Mouse (Mus musculus): Measurements from ENCODE around the gene Vmp1.

The Vmp1 gene

GRCm38 (mm10) chr11:86653446-86653845 lies 30.2 kb downstream of the Vmp1 start:
- ChIA-PET CTCF (interaction anchor here (0.5 to 2.4 kb wide), 87 partner anchors 9 to 611 kb away, joined by 3 to 20 read pairs (median 3); partner anchors contain the start of genes Ptrh2 (in 3 of the 4), Rps6kb1 (in 3 of the 4), Tubd1 (in 3 of the 4) and Vmp1 (in 3 of the 4)), POLR2A (interaction anchor here (0.6 to 2.2 kb wide), 20 partner anchors 10 to 809 kb away, joined by 3 to 14 read pairs (median 4); partner anchors contain the start of genes Rps6kb1 (in 2 of the 4), Cltc (in 1 of the 4), Ptrh2 (in 1 of the 4) and Tubd1 (in 1 of the 4))

GRCm38 (mm10) chr11:86652578-86652979 lies 31.1 kb downstream of the Vmp1 start:
- CTCF ChIA-PET: interaction anchor here (0.7 to 2.4 kb wide), 21 partner anchors 12 to 1834 kb away, joined by 3 to 20 read pairs (median 4); partner anchors contain the start of genes Ptrh2 (in 1 of the 4) and Vmp1 (in 1 of the 4)
- POLR2A ChIA-PET: interaction anchor here (0.5 to 2.2 kb wide), 19 partner anchors 11 to 1335 kb away, joined by 3 to 14 read pairs (median 3); partner anchors contain the start of genes Rps6kb1 (in 1 of the 4) and Tubd1 (in 1 of the 4)

GRCm38 (mm10) chr11:86650676-86651075 lies 33.0 kb downstream of the Vmp1 start:
- ChIA-PET POLR2A (interaction anchor here in 1 of 4 experiments (1.1 to 1.6 kb wide), 2 partner anchors 106 to 108 kb away, joined by 3 read pairs; partner anchors contain the start of genes Rps6kb1 and Tubd1), CTCF (interaction anchor here in 3 of 4 experiments (0.6 to 1.0 kb wide), 3 partner anchors 13 to 1700 kb away, joined by 3 to 4 read pairs (median 3); no protein-coding TSS in a partner anchor)

- ChIA-PET POLR2A (interaction anchor here in 3 of 4 experiments (0.7 to 1.1 kb wide), 4 partner anchors 9 to 128 kb away, joined by 3 to 5 read pairs (median 4); partner anchors contain the start of genes Rps6kb1 (in 1 of the 3) and Tubd1 (in 1 of the 3)), CTCF (no interaction called here)
These were observed 34.1 kb downstream of the Vmp1 start for GRCm38 (mm10) chr11:86649542-86649941.

GRCm38 (mm10) chr11:86647706-86648447 lies 35.8 kb downstream of the Vmp1 start:
- ChIA-PET POLR2A (interaction anchor here in 3 of 4 experiments (0.6 to 2.1 kb wide), 5 partner anchors 10 to 546 kb away, joined by 3 to 6 read pairs (median 4); no protein-coding TSS in a partner anchor), CTCF (no interaction called here)

GRCm38 (mm10) chr11:86646885-86647459 lies 36.7 kb downstream of the Vmp1 start:
- CTCF ChIA-PET: no interaction called here
- POLR2A ChIA-PET: interaction anchor here in 2 of 4 experiments (1.1 to 2.1 kb wide), 3 partner anchors 9 to 102 kb away, joined by 4 to 6 read pairs (median 6); partner anchors contain the start of genes Rps6kb1 (in 1 of the 2) and Tubd1 (in 1 of the 2)

GRCm38 (mm10) chr11:86646136-86646834 lies 37.4 kb downstream of the Vmp1 start:
- ChIA-PET POLR2A (interaction anchor here in 3 of 4 experiments (0.6 to 1.2 kb wide), 4 partner anchors 67 to 452 kb away, joined by 3 to 6 read pairs (median 5); partner anchors contain the start of genes Rps6kb1 (in 1 of the 3) and Tubd1 (in 1 of the 3)), CTCF (no interaction called here)

GRCm38 (mm10) chr11:86644553-86644952 lies 39.1 kb downstream of the Vmp1 start:
- POLR2A ChIA-PET: interaction anchor here in 3 of 4 experiments (0.6 to 1.1 kb wide), 7 partner anchors 9 to 1727 kb away, joined by 3 to 4 read pairs (median 3); partner anchors contain the start of genes Rps6kb1 (in 1 of the 3) and Tubd1 (in 1 of the 3)

GRCm38 (mm10) chr11:86641714-86642113 lies 41.9 kb downstream of the Vmp1 start:
- ChIA-PET CTCF (interaction anchor here in 2 of 4 experiments (0.6 to 1.7 kb wide), 2 partner anchors 12 to 40 kb away, joined by 4 to 5 read pairs; no protein-coding TSS in a partner anchor), POLR2A (no interaction called here)

More at GRCm38 (mm10) chr11:86644553-86644952, 39.1 kb downstream of the Vmp1 start:
- CTCF ChIA-PET: interaction anchor here in 3 of 4 experiments (1.0 to 3.1 kb wide), 3 partner anchors 9 kb away, joined by 3 to 12 read pairs (median 5); no protein-coding TSS in a partner anchor

- CTCF ChIA-PET: interaction anchor here in 3 of 4 experiments (0.7 to 1.3 kb wide), 3 partner anchors 13 to 16 kb away, joined by 3 to 8 read pairs (median 4); no protein-coding TSS in a partner anchor
- POLR2A ChIA-PET: interaction anchor here in 2 of 4 experiments (0.6 to 2.4 kb wide), 5 partner anchors 11 to 59 kb away, joined by 3 to 6 read pairs (median 4); no protein-coding TSS in a partner anchor
These were observed 45.9 kb downstream of the Vmp1 start for GRCm38 (mm10) chr11:86637697-86638096.

GRCm38 (mm10) chr11:86634396-86634795 lies 49.2 kb downstream of the Vmp1 start:
- POLR2A ChIA-PET: interaction anchor here in 2 of 4 experiments (0.6 to 1.3 kb wide), 4 partner anchors 10 to 201 kb away, joined by 3 read pairs; no protein-coding TSS in a partner anchor
- CTCF ChIA-PET: interaction anchor here in 2 of 4 experiments (0.6 to 1.8 kb wide), 4 partner anchors 11 to 301 kb away, joined by 3 to 5 read pairs (median 3); no protein-coding TSS in a partner anchor

GRCm38 (mm10) chr11:86629941-86630340 lies 53.7 kb downstream of the Vmp1 start:
- POLR2A ChIA-PET: interaction anchor here in 1 of 4 experiments (1.1 kb wide), 1 partner anchor 86 kb away, joined by 4 read pairs; the partner anchor contains the start of genes Rps6kb1 and Tubd1
- CTCF ChIA-PET: no interaction called here

GRCm38 (mm10) chr11:86629445-86629844 lies 54.2 kb downstream of the Vmp1 start:
- POLR2A ChIA-PET: interaction anchor here in 1 of 4 experiments (1.1 kb wide), 1 partner anchor 85 kb away, joined by 4 read pairs; the partner anchor contains the start of genes Rps6kb1 and Tubd1
- CTCF ChIA-PET: no interaction called here

GRCm38 (mm10) chr11:86628448-86628847 lies 55.2 kb downstream of the Vmp1 start:
- ChIA-PET CTCF (no interaction called here), POLR2A (no interaction called here)

GRCm38 (mm10) chr11:86627649-86628048 lies 56.0 kb downstream of the Vmp1 start:
- POLR2A ChIA-PET: no interaction called here
- CTCF ChIA-PET: no interaction called here

- CTCF ChIA-PET: no interaction called here
- POLR2A ChIA-PET: interaction anchor here in 2 of 4 experiments (0.5 to 1.7 kb wide), 5 partner anchors 11 to 178 kb away, joined by 3 to 7 read pairs (median 3); partner anchors contain the start of genes Rps6kb1 (in 2 of the 2) and Tubd1 (in 2 of the 2)
These were observed 56.9 kb downstream of the Vmp1 start for GRCm38 (mm10) chr11:86626714-86627113.

- ChIA-PET CTCF (interaction anchor here in 1 of 4 experiments (0.5 kb wide), 1 partner anchor 32 kb away, joined by 4 read pairs; no protein-coding TSS in a partner anchor), POLR2A (interaction anchor here in 1 of 4 experiments (1.2 kb wide), 1 partner anchor 80 kb away, joined by 3 read pairs; the partner anchor contains the start of genes Rps6kb1 and Tubd1)
These were observed 59.2 kb downstream of the Vmp1 start for GRCm38 (mm10) chr11:86624237-86624941.

All from embryonic stem cell, embryonic (primary cell).